Mouse (Mus musculus): Measurements from ENCODE around the gene Abcg4.

GRCm38 (mm10) chr9:44233802-44234478 is 54.5 kb downstream of the Abcg4 start, which contains the start of gene Cbl:
- TF ChIP-seq CTCF (IDR thresholded peaks at IDR 0.05; ENCODE audit: extremely low read depth, insufficient read length, insufficient replicate concordance, low read depth, low read length) (peak; percentile 94), POLR2A (IDR thresholded peaks at IDR 0.05; ENCODE audit: low read depth, low read length) (peak; percentile 70)

All from small intestine, adult 2 months (tissue).